Mouse (Mus musculus) central nervous system, embryonic 11.5 days (tissue): ENCODE results near the gene Ptgdr2. TPM values are rescaled to one million over a fixed set of nuclear protein-coding genes. Genes with fewer than 3 reads are reported as not detected.

Experiments
- polyA plus RNA-seq: library from polyadenylated mRNA; depleted of rRNA; stranded (reverse); fragments of >200 nt; gene quantifications from 2 replicates; pipeline ENCODE4 v1.2.3, GENCODE M21; 2012; rRNA removed

Ptgdr2 gene
- polyA plus RNA-seq, result 0.11 and 0.17 TPM in 2 replicates

DNA sequence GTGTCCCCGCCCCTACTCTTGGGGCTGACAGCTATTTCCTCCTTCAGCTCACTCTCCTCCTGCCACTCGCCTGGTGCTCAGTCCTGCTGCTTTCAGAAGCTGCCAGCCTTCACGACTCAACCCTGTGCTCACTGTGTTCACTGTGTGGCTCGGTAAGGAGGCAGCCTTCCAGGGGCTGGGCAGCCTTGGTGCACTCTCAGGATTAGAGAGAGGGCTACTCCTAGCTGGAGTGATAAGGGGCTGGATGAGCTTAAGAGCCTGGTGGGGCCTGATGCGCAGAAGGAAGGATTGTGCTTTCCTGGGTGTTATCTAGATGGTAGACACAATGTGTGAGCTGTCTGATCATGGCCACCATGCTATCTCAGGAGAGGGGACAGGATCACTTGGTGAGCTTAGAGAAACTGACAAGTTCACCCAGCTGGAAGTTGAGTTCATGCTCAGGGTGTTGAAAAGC lies at the start of gene Ptgdr2:
Ptgdr2 (plus strand) TSS at position 51 of the 454 bp plus-strand sequence.

DNA sequence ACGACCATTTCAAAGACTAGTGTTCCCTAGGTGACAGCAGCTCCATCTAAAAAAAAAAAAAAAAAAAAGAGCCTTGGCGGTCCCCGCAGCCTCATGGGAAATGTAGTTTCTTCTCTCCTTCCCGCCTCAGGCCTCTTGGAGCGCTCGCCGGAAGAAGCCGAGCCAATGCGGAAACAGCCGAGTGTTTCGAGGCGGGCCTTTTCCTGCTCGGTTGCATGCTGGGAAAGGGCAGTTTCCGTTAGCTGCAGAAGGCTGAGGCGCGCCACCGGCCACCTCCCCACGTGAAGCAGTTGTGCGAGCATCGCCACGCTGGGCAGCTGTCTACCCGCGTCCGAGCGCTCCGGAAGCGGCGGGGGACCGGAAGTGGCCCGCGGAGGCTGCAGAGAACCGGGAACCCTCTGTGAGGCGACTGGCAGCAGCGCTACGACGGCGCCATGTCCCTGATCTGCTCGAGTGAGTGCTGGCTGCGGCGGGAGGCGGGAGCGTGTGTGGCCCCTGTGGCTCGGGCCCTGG lies 41.9 kb upstream of the Ptgdr2 start, which contains the start of gene Prpf19:
Prpf19 (plus strand) TSS at position 216 of the 513 bp plus-strand sequence.

DNA sequence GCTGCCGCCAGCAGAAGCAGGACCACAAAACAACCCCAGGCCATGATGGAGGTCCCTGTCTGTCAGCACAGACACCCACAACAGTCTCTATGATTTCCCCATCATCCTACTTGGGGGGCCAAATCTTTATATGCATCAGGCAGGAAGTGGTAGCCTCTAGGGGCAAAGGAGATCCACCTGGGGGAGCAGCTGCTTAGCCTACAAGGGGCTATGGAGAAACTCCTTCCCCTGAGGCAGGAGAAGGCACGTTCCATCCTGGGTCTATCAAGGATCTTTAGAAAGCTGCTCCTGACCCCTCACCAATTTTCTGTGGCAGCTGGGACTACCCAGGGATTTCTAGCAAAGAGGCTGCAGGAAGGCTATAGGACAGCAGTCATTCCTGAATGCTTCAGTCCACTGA lies 16.4 kb upstream of the Ptgdr2 start, which contains the start of gene Zp1:
Zp1 (minus strand) TSS at position 101 of the 400 bp plus-strand sequence.

DNA sequence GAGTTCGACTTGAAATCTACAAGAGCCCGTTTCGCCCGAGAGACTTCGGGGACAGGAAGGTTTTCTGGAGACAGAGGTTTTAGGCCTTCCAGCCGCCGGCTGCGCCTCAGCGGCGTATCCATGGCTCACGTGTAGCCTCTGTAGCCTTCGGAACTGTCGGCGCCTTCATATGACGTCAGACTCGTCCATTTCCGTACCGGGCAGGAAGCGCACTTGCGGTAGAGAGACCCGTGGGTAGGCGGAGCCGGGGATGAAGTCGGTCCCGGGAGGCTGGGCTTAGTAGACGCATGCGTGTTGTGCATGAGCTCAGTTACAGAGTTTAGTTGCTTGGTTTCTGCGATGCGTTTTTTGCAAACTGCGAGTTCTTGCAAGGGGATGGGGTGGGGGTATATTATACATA lies 12.2 kb downstream of the Ptgdr2 start, which contains the start of gene Ccdc86:
Ccdc86 (minus strand) TSS at position 155 of the 400 bp plus-strand sequence.

DNA sequence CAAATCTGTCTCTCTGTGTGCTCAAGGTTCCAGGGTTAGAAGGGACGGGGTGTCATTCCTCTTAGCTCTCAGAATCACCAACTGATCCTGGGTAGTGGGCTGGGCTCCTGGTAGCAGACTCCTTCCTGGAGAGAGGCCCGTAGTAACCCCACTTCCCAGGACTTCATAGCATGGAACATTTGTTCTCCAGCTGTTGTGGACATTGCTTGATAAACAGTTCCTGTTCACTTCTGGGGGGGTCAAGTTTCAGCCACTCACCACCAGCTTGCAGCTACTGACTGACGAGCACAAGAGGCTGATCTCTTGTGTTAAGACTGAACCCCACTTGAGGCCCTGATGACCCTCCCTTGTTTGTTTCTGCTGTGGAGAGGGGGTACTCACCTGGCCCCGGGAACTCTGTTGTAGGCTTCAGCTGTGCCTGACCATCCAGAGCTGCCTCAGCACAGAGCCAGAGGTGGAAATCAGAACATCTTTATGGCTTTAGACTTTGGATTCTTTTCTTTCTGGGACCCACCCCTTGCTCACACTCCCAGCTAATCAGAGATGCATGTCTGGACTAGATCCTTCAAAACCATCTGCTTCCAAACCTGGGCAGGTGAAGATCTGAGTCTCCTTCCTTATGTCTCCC lies 37.4 kb downstream of the Ptgdr2 start, which contains the start of gene Ms4a10:
Ms4a10 (minus strand) TSS at position 433 of the 628 bp plus-strand sequence.

Other genes starting within 250 kb of the Ptgdr2 start
- 17.6 and 21.7 TPM in 2 replicates for gene Vps37c, start 248.4 kb upstream of the Ptgdr2 start, polyA plus RNA-seq
- gene Cd5, start 198.2 kb upstream of the Ptgdr2 start, polyA plus RNA-seq, result 0.10 and 0.16 TPM in 2 replicates
- gene Cd6, start 107.1 kb upstream of the Ptgdr2 start, polyA plus RNA-seq, result 0.04 TPM in 1 of 2 replicates, not detected in the other
- gene Slc15a3, start 97.4 kb upstream of the Ptgdr2 start, polyA plus RNA-seq, result 0.70 and 0.78 TPM in 2 replicates
- gene Tmem132a, start 67.2 kb upstream of the Ptgdr2 start, polyA plus RNA-seq, result 159 and 188 TPM in 2 replicates
- 29.3 and 43.3 TPM in 2 replicates for gene Tmem109, start 55.2 kb upstream of the Ptgdr2 start, polyA plus RNA-seq
- 241 and 313 TPM in 2 replicates for gene Prpf19, start 41.9 kb upstream of the Ptgdr2 start, polyA plus RNA-seq
- gene Zp1, start 16.5 kb upstream of the Ptgdr2 start, polyA plus RNA-seq, result 0.02 TPM in 1 of 2 replicates, not detected in the other
- gene Ccdc86, start 12.1 kb downstream of the Ptgdr2 start, polyA plus RNA-seq, result 8.7 and 8.9 TPM in 2 replicates
- 0.06 TPM in 1 of 2 replicates, not detected in the other for gene Ms4a10, start 37.5 kb downstream of the Ptgdr2 start, polyA plus RNA-seq
- not detected in 2 replicates for gene Ms4a15, start 56.1 kb downstream of the Ptgdr2 start, polyA plus RNA-seq
- not detected in 2 replicates for gene Ms4a18, start 80.9 kb downstream of the Ptgdr2 start, polyA plus RNA-seq
- not detected in 2 replicates for gene Ms4a8a, start 143.9 kb downstream of the Ptgdr2 start, polyA plus RNA-seq
- not detected in 2 replicates for gene 1700017D01Rik, start 193.7 kb downstream of the Ptgdr2 start, polyA plus RNA-seq
- gene 1700025F22Rik, start 228.2 kb downstream of the Ptgdr2 start, polyA plus RNA-seq, result not detected in 2 replicates